ENCODE assay signal across 29 mouse cellular contexts in genomic region chr5:66707859-66708258, GRCm38 (mm10). TPM values are rescaled to one million over a fixed set of nuclear protein-coding genes. Genes with fewer than 3 reads are reported as not detected.
DNase-seq lines count a peak whose midpoint lies in the region; ATAC-seq and TF ChIP-seq lines count a peak whose summit lies in the region.
"Had no signal": no experiment of that assay in that cellular context is flagged by ENCODE, and none has a peak within 500 bp of the region (broad histone marks: within the 10 kb centered on the region; RNA-seq: fewer than 3 reads in every experiment).

No protein-coding gene starts in this region.

- H3K4me2 ChIP-seq in heart, embryonic 12.5 days = no peak overlapping the region
- H3K4me2 ChIP-seq in lung, embryonic 15.5 days = no peak overlapping the region
- H3K4me2 ChIP-seq in lung, postnatal 0 days (replicated peaks; ENCODE audit: low read depth, low read length) = no peak overlapping the region
- H3K4me2 ChIP-seq: embryonic facial prominence, embryonic 13.5 days; embryonic facial prominence, embryonic 15.5 days; forebrain, embryonic 12.5 days had no signal

- no peak for TF ChIP-seq CTCF in lung, adult 2 months (IDR thresholded peaks at IDR 0.05; ENCODE audit: insufficient read depth, low read length)
- no peak for TF ChIP-seq CTCF in lung, postnatal 0 days (IDR thresholded peaks at IDR 0.05)

- no peak overlapping the region for H3K9ac ChIP-seq in heart, embryonic 12.5 days
- H3K9ac ChIP-seq in lung, embryonic 15.5 days = no peak overlapping the region
- no peak overlapping the region for H3K9ac ChIP-seq in lung, postnatal 0 days (replicated peaks; ENCODE audit: low read depth)
- H3K9ac ChIP-seq: embryonic facial prominence, embryonic 13.5 days; embryonic facial prominence, embryonic 15.5 days; forebrain, embryonic 12.5 days had no signal

- H3K27ac ChIP-seq in heart, embryonic 12.5 days (ENCODE audit: poor library complexity, severe bottlenecking) = no peak overlapping the region
- no peak overlapping the region for H3K27ac ChIP-seq in lung, embryonic 15.5 days
- no peak overlapping the region for H3K27ac ChIP-seq in lung, postnatal 0 days (ENCODE audit: low read length)
- H3K27ac ChIP-seq: embryonic facial prominence, embryonic 13.5 days; embryonic facial prominence, embryonic 15.5 days; forebrain, embryonic 10.5 days; forebrain, embryonic 12.5 days had no signal

- no peaks in the 10 kb centered on the region for H3K9me3 ChIP-seq in heart, embryonic 12.5 days (replicated peaks)
- H3K9me3 ChIP-seq in lung, embryonic 15.5 days = no peaks in the 10 kb centered on the region
- H3K9me3 ChIP-seq in lung, postnatal 0 days (ENCODE audit: low read length) = no peaks in the 10 kb centered on the region
- H3K9me3 ChIP-seq: embryonic facial prominence, embryonic 13.5 days; embryonic facial prominence, embryonic 15.5 days; forebrain, embryonic 10.5 days; forebrain, embryonic 12.5 days had no signal

- TF ChIP-seq EP300 in lung, postnatal 0 days (IDR thresholded peaks at IDR 0.05) = no peak

- ATAC-seq in heart, embryonic 12.5 days (ENCODE audit: insufficient number of reproducible peaks, low FRiP score) = no peak
- ATAC-seq in lung, embryonic 15.5 days (ENCODE audit: borderline replicate concordance, extremely low read depth, low FRiP score, low TSS enrichment) = peak; percentile 43; the same call in 1 of the 2 replicates
- peak; percentile 43 for ATAC-seq in lung, postnatal 0 days
- ATAC-seq in frontal cortex, adult (ENCODE audit: low TSS enrichment) = no peak
- ATAC-seq: activated CD4-positive, CD25-positive, alpha-beta regulatory T cell, adult 4 months; CD4-positive, CD25-positive, alpha-beta regulatory T cell, adult 4 months; forebrain, embryonic 14.5 days; Patski had no signal

- no peak for TF ChIP-seq POLR2A in lung, adult 2 months (IDR thresholded peaks at IDR 0.05; ENCODE audit: borderline replicate concordance, extremely low read depth, low read depth, low read length)

- peaks cover 75% of the 10 kb centered on the region for H3K27me3 ChIP-seq in heart, embryonic 12.5 days (replicated peaks)
- no peaks in the 10 kb centered on the region for H3K27me3 ChIP-seq in lung, embryonic 15.5 days
- no peaks in the 10 kb centered on the region for H3K27me3 ChIP-seq in lung, postnatal 0 days (replicated peaks; ENCODE audit: insufficient read depth, low read length)
- H3K27me3 ChIP-seq: CH12.LX; embryonic facial prominence, embryonic 13.5 days; embryonic facial prominence, embryonic 15.5 days; forebrain, embryonic 12.5 days; Patski had no signal

- H3K4me1 ChIP-seq in heart, embryonic 12.5 days (replicated peaks) = peaks cover 10% of the 10 kb centered on the region; the same call in 1 of the 2 replicates
- peaks cover 14% of the 10 kb centered on the region for H3K4me1 ChIP-seq in lung, embryonic 15.5 days
- peaks cover under 1% of the 10 kb centered on the region for H3K4me1 ChIP-seq in lung, adult 2 months (ENCODE audit: control insufficient read depth, insufficient read depth, low read length)
- H3K4me1 ChIP-seq in lung, postnatal 0 days (ENCODE audit: insufficient read depth, low read depth, low read length) = peaks cover under 1% of the 10 kb centered on the region; the same call in 1 of the 2 replicates
- H3K4me1 ChIP-seq: embryonic facial prominence, embryonic 15.5 days had no signal

- peak; percentile 79 for DNase-seq in heart, adult 11 months
- DNase-seq in lung, adult 2 months = no peak
- DNase-seq in lung, postnatal 0 days (ENCODE audit: low spot score) = peak; percentile 55
- DNase-seq in lung, postnatal 25 days (ENCODE audit: low spot score) = no peak
- DNase-seq in lung, postnatal 4 days = peak; percentile 21 to 76
- DNase-seq: adrenal gland, adult 8-10 months; adrenal gland, postnatal 14 days; adrenal gland, postnatal 36 days; B cell, adult 2 months; cerebellum, adult 11-12 months; cerebellum, adult 2 months; cerebellum, adult 9-10 months; cerebellum, postnatal 10 days; cerebellum, postnatal 25 days; embryo, embryonic 11 days had no signal

- no peaks in the 10 kb centered on the region for H3K36me3 ChIP-seq in heart, embryonic 12.5 days
- H3K36me3 ChIP-seq in lung, embryonic 15.5 days = no peaks in the 10 kb centered on the region
- H3K36me3 ChIP-seq in lung, postnatal 0 days (ENCODE audit: insufficient read depth, low read length) = no peaks in the 10 kb centered on the region
- H3K36me3 ChIP-seq: embryonic facial prominence, embryonic 13.5 days; embryonic facial prominence, embryonic 15.5 days; forebrain, embryonic 10.5 days; forebrain, embryonic 12.5 days; G1E had no signal

- 70% methylated on average over 5 of the region's 5 CpGs for WGBS in heart, embryonic 12.5 days
- 44% methylated on average over 5 of the region's 5 CpGs for WGBS in lung, embryonic 15.5 days
- WGBS in lung, adult 2 months = 74% methylated on average over 5 of the region's 5 CpGs
- WGBS in lung, postnatal 0 days = 71% methylated on average over 5 of the region's 5 CpGs

- no peak overlapping the region for H3K4me3 ChIP-seq in heart, embryonic 12.5 days
- no peak overlapping the region for H3K4me3 ChIP-seq in lung, embryonic 15.5 days
- H3K4me3 ChIP-seq in lung, adult 2 months (replicated peaks; ENCODE audit: extremely low read depth, low read depth, low read length) = no peak overlapping the region
- H3K4me3 ChIP-seq in lung, postnatal 0 days (ENCODE audit: low read depth, low read length) = no peak overlapping the region
- H3K4me3 ChIP-seq: embryonic facial prominence, embryonic 13.5 days; embryonic facial prominence, embryonic 15.5 days; erythroblast, embryonic 14.5 days; forebrain, embryonic 10.5 days; forebrain, embryonic 12.5 days had no signal

RNA-seq across cellular contexts. Expression of gene Uchl1, which starts 32.0 kb away (rescaled TPM):
- 128 and 129 TPM in 2 replicates for polyA plus RNA-seq in heart, embryonic 12.5 days (2016; fragmentation: Nextera tagmentation; extraction: Ambion mirVana)
- polyA plus RNA-seq in lung, embryonic 15.5 days (2015; fragmentation: Nextera tagmentation; extraction: Ambion mirVana) = 71.5 and 81.2 TPM in 2 replicates
- 8.0 and 9.3 TPM in 2 replicates for polyA plus RNA-seq in lung, adult 2 months (2012; rRNA removed)
- 18.3 and 18.8 TPM in 2 replicates for polyA plus RNA-seq in lung, postnatal 0 days (2015; fragmentation: Nextera tagmentation; extraction: Ambion mirVana)
- polyA plus RNA-seq: activated CD4-positive, CD25-positive, alpha-beta regulatory T cell, adult 4 months; CD4-positive, CD25-positive, alpha-beta regulatory T cell, adult 4 months; erythroblast, embryonic 14.5 days; G1E had no signal

RNA-seq across cellular contexts. Expression of gene Limch1, which starts 37.8 kb away (rescaled TPM):
- 25.0 and 29.1 TPM in 2 replicates for polyA plus RNA-seq in heart, embryonic 12.5 days (2016; fragmentation: Nextera tagmentation; extraction: Ambion mirVana)
- 74.0 and 77.2 TPM in 2 replicates for polyA plus RNA-seq in lung, embryonic 15.5 days (2015; fragmentation: Nextera tagmentation; extraction: Ambion mirVana)
- 156 and 242 TPM in 2 replicates for polyA plus RNA-seq in lung, adult 2 months (2012; rRNA removed)
- polyA plus RNA-seq in lung, postnatal 0 days (2015; fragmentation: Nextera tagmentation; extraction: Ambion mirVana) = 368 and 398 TPM in 2 replicates
- polyA plus RNA-seq: CD4-positive, CD25-positive, alpha-beta regulatory T cell, adult 4 months; erythroblast, embryonic 14.5 days; G1E had no signal

Comparison
In these comparisons a context has a peak if more than half of its experiments do, and no peak if none do; other contexts are left out.
1. DNase-seq: peak in heart, adult 11 months (single experiment), lung, postnatal 0 days (single experiment) and lung, postnatal 4 days (2 of 2); none in lung, adult 2 months (single experiment) and lung, postnatal 25 days (single experiment).
2. ATAC-seq: peak in lung, embryonic 15.5 days (single experiment) and lung, postnatal 0 days (single experiment); none in heart, embryonic 12.5 days (single experiment) and frontal cortex, adult (single experiment).